Mouse (Mus musculus): ENCODE results near the gene Pdcd6ip.
"Not testable (repeated sequence)": the region's sequence is repeated elsewhere in the genome, so short reads cannot be mapped to it uniquely, and the experiment has no call there.

Pdcd6ip gene

GRCm38 (mm10) chr9:113687461-113687860 lies 20.6 kb downstream of the Pdcd6ip start:
- no peak for DNase-seq

- no peak for DNase-seq
Measured at GRCm38 (mm10) chr9:113673721-113674120, 34.3 kb downstream of the Pdcd6ip start.

GRCm38 (mm10) chr9:113672352-113672751 lies 35.7 kb downstream of the Pdcd6ip start:
- no peak for DNase-seq

GRCm38 (mm10) chr9:113670857-113671106 lies 37.3 kb downstream of the Pdcd6ip start:
- DNase-seq, result no peak

- DNase-seq, result no peak
Measured at GRCm38 (mm10) chr9:113670105-113670856, 37.8 kb downstream of the Pdcd6ip start.

- no peak for DNase-seq
Measured at GRCm38 (mm10) chr9:113663476-113663875, 44.6 kb downstream of the Pdcd6ip start.

- DNase-seq, result no peak
Measured at GRCm38 (mm10) chr9:113657837-113658236, 50.2 kb downstream of the Pdcd6ip start.

GRCm38 (mm10) chr9:113653571-113653970 lies 54.5 kb downstream of the Pdcd6ip start:
- DNase-seq, result no peak

- no peak for DNase-seq
Measured at GRCm38 (mm10) chr9:113650787-113651186, 57.3 kb downstream of the Pdcd6ip start.

- DNase-seq, result not testable (repeated sequence)
Measured at GRCm38 (mm10) chr9:113649211-113649610, 58.8 kb downstream of the Pdcd6ip start.

GRCm38 (mm10) chr9:113645837-113646169 lies 62.3 kb downstream of the Pdcd6ip start:
- no peak for DNase-seq

GRCm38 (mm10) chr9:113645153-113645836 lies 62.8 kb downstream of the Pdcd6ip start:
- DNase-seq, result peak; percentile 40

- DNase-seq, result no peak
Measured at GRCm38 (mm10) chr9:113644701-113645100, 63.4 kb downstream of the Pdcd6ip start.

- no peak for DNase-seq
Measured at GRCm38 (mm10) chr9:113644076-113644475, 64.0 kb downstream of the Pdcd6ip start.

- DNase-seq, result no peak
Measured at GRCm38 (mm10) chr9:113643669-113644068, 64.4 kb downstream of the Pdcd6ip start.

GRCm38 (mm10) chr9:113634986-113635385 lies 73.1 kb downstream of the Pdcd6ip start:
- DNase-seq, result no peak

- DNase-seq, result no peak
Measured at GRCm38 (mm10) chr9:113633168-113633744, 74.8 kb downstream of the Pdcd6ip start.

- DNase-seq, result no peak
Measured at GRCm38 (mm10) chr9:113632350-113633043, 75.6 kb downstream of the Pdcd6ip start.

- no peak for DNase-seq
Measured at GRCm38 (mm10) chr9:113629632-113630031, 78.4 kb downstream of the Pdcd6ip start.

GRCm38 (mm10) chr9:113629191-113629590 lies 78.9 kb downstream of the Pdcd6ip start:
- DNase-seq, result no peak

GRCm38 (mm10) chr9:113628780-113629179 lies 79.3 kb downstream of the Pdcd6ip start:
- DNase-seq, result no peak

GRCm38 (mm10) chr9:113626730-113627129 lies 81.3 kb downstream of the Pdcd6ip start:
- DNase-seq, result no peak

GRCm38 (mm10) chr9:113624086-113624485 lies 84.0 kb downstream of the Pdcd6ip start:
- no peak for DNase-seq

GRCm38 (mm10) chr9:113617081-113617480 lies 91.0 kb downstream of the Pdcd6ip start:
- DNase-seq, result no peak
